Mouse (Mus musculus) c-Kit-positive CD71-positive TER-119-positive erythroid progenitor cells, embryonic 14.5 days (primary cell): ENCODE results near the gene Brip1.

Experiments
- DNase-seq: peaks from one replicate; pipeline ENCODE4 v3.0.0-alpha.2; 2013; ENCODE audit warnings: low spot score

Brip1 gene

DNA sequence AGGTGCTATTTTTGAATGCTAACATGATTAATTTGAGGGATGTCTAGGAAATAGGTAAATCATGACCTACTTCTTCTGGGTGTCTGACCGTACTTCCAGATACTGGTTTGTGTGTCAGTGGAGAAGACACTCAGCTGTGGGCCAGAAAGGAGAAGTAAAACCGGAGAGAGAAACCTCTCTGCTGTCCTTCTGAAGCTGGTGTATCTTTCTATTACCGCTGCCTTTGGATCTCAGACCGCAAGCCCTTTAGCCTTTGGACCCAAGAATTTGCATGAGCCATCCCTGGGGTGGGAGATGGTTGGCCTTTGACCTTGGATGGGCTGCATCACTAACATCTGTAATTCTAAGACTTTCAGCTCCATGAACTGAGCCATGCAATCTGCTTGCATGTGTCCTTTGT is 93.7 kb downstream of the Brip1 start:
- no peak for DNase-seq

GRCm38 (mm10) chr11:86106596-86106995 is 94.4 kb downstream of the Brip1 start:
- DNase-seq: no peak

- no peak for DNase-seq
Observed at GRCm38 (mm10) chr11:86101191-86101590, 99.8 kb downstream of the Brip1 start.

GRCm38 (mm10) chr11:86099341-86099740 is 101.7 kb downstream of the Brip1 start:
- no peak for DNase-seq

DNA sequence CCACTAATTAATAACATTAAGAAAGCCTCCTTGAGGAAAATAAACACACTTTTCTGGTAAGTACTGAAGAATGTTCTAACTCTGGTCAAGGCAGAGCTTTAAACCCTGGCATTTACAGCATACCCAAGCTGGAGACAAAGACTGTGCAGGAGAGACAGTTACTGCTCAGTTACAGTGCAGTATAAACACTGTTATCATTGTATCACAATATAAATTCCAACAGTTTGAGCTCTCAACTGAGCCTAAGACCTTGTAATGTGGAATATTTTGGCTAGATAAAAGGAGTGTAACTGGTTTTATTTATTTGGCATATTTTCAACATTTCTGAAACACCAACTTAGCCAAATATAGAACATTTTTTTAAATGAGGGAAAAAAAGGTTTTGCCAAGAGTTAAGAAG is 112.2 kb downstream of the Brip1 start:
- DNase-seq: no peak

- no peak for DNase-seq
Observed at GRCm38 (mm10) chr11:86084522-86084921, 116.5 kb downstream of the Brip1 start.

DNA sequence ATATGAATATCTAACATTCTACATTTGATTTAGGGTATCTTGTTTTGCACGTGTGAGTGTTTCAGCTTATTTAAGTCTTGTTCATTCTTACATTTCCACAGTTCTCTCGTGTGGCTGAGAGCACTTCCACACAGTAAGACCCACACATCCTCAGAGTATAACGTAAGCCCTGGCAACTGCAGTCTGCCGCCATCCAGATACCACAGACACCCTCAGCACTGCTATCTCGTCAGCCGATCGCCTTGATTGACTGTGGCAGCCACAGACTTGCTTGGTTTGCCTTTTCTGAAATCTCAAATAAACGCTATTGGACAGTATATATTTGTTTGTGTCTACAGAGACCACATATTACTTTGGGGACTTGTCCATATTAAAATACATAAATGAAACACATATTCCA is 123.0 kb downstream of the Brip1 start:
- no peak for DNase-seq

DNA sequence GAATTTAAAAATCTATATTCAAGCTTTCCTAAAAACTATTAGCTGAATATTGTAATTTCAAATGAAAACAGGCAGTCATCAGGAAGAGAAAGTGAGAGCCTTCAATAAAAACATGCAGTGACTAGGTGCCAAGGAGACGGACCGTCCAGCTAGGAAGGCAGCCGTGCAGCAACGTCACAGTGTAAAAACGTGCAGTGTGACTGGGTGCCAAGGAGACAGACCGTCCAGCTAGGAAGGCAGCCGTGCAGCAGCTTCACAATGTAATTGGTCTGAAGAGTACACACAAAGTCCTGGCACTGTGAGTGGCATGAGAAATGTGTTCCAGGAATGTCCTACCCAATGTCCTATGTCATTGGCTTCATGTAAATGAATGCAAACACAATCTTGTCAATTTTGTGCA is 124.0 kb downstream of the Brip1 start:
- DNase-seq: no peak

DNA sequence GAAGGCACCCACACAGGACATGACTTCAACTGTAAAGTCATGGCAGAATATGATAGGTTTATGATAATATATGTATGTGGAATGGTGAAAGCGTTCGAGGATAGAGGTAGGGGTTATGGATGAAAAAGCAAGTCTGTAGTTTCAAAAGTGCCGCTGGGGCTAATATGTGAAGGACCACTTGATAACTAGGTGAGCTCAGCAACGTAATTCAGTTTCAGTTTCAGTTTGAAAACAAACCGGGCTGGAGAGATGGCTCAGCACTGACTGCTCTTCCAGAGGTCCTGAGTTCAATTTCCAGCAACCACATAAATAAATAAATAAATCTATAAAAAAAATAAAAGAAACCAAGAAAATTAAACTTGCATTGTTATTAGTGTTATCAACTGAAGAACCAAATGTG is 124.6 kb downstream of the Brip1 start:
- DNase-seq: no peak

GRCm38 (mm10) chr11:86075371-86075770 is 125.6 kb downstream of the Brip1 start:
- DNase-seq: no peak

DNA sequence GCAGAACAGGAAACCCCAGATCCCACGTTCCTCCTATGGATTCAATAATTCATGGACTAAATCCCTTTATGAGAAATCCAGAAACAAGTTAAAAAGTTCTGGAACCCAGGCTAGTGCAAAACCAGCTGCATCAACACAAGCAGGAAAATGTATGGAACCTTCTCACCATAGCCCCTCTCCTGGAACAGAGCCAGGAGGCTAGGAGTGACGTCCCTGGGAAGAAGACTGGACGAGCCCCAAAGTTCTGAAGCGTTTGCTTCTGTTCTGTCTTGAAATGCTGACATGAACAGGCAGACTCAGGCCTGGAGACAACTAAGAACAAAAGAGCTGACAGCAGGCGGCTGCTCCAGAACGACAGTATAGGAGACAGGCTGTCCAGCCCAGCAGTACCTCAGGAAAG is 132.3 kb downstream of the Brip1 start:
- no peak for DNase-seq

GRCm38 (mm10) chr11:86067154-86067553 is 133.8 kb downstream of the Brip1 start:
- no peak for DNase-seq

GRCm38 (mm10) chr11:86064881-86065280 is 136.1 kb downstream of the Brip1 start:
- no peak for DNase-seq

DNA sequence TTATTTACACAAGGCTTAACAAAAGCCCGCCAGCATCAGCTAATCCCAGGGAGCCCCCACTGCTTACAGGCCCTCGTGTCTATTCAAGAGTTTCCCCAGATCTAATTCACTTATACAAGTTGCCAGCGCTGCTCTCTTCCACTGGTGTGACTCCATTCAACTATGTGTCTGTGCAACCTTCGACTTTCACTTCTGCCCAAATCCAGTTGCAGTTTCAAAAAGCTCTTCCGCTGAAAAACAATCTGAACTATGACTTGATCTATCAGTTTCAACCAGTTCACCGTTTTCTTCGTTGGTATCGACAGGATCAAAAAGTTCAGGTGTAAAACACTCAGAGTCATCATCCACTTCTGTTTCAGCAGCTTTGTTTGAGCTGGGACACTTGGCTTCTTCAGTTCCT is 139.8 kb downstream of the Brip1 start:
- no peak for DNase-seq

GRCm38 (mm10) chr11:86059123-86059522 is 141.9 kb downstream of the Brip1 start:
- no peak for DNase-seq

- no peak for DNase-seq
Observed at GRCm38 (mm10) chr11:86055806-86056205, 145.2 kb downstream of the Brip1 start.

- no peak for DNase-seq
Observed at GRCm38 (mm10) chr11:86051383-86051782, 149.6 kb downstream of the Brip1 start.

DNA sequence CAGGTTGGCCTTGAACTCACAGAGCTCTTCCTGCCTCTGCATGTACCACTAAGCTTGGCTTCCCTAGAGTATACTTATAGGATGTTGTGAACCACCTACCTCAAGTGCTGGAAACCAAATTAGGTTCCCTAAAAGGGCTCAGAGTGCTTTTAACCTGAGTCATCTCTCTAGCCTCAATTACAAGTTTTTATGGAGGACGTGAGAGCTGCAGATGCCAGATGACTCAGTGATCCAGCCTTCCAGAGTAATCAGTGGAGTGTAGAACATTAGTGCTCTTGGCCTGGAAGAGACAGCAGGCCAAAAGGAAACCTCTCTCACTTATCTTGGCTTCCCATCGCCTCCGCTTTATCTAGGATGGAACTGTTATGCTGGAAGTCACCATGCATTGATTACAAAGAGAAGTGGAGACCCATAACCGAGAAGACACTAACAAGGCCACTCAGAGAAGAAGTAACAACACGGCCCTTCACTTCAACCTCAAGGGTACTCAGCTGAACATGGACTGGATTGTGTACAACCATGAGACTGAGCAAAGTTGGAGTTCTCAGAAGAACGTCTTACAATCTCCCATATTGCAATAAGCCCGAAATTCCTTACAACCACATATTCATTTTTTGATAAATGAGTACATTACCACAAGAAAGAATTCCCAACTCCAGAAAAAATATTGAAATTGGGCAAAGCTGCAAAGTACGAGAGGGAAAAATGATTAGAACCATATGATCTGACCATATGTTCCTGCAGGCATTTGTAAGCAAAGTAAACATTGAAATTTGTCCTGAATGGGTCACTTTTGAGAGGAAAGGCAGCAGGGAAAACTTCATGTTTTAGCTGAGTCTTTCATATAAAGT is 150.3 kb downstream of the Brip1 start:
- no peak for DNase-seq

DNA sequence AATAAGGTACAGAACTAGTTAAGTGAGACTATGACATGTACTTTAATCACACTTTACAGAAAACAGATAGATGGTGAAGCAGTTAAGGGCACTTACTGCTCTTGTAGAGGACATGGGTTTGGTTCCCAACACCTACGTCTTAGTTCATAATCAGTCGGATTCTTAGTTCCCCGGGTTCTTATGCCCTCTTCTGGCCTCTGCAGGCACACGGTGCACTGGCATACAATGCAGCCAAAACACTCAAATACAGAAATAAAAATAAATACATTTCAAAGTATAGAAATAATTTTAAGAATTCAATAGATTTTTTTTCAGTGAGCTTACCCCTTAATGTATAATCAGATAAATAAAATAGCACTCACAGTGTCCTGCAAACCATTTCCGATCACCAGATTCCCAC is 161.0 kb downstream of the Brip1 start:
- no peak for DNase-seq

DNA sequence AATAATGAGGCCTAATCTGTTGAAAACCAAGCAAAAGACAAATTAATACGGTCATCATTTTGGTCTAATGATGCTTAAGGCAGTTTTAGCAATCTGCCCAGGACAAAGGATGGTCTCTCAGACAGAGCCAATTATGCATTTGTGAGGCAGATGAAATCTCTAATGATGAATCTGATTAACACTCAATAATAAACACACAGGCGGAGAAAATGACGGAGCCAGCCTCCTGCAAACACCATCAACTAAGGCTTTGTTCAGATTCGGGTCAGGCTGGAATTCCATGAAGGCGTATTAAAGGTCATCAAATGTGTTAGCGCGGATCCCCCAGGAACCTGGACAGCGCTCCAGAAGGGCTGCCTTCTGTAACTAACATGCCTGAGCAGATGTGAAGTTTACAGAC is 161.6 kb downstream of the Brip1 start:
- no peak for DNase-seq

GRCm38 (mm10) chr11:86038701-86039100 is 162.3 kb downstream of the Brip1 start:
- DNase-seq: no peak

GRCm38 (mm10) chr11:86032910-86033309 is 168.1 kb downstream of the Brip1 start:
- DNase-seq: no peak

- no peak for DNase-seq
Observed at GRCm38 (mm10) chr11:86028034-86028433, 173.0 kb downstream of the Brip1 start.

GRCm38 (mm10) chr11:86026556-86027194 is 174.3 kb downstream of the Brip1 start:
- DNase-seq: no peak
